Mouse (Mus musculus) kidney, embryonic 15.5 days (tissue): ENCODE results near the gene Gm45713. TPM values are rescaled to one million over a fixed set of nuclear protein-coding genes. Genes with fewer than 3 reads are reported as not detected.
A peak's percentile ranks its signal among the peaks of the same experiment; 100 is the strongest.

Experiments
- ATAC-seq: fragments of 200-750 bp; cut with Nextera tagmentation; replicated peaks from 2 replicates; pipeline ENCODE4 v1.8.0; 2017; ENCODE audit warnings: moderate TSS enrichment; ENCODE audit not compliant: low FRiP score
- H3K27ac ChIP-seq: fragments of 300-500 bp; sonication (generic); 2 replicates; pipeline ENCODE4 v1.5.1; 2015; ENCODE audit warnings: mild to moderate bottlenecking, inconsistent platforms
- H3K27me3 ChIP-seq: fragments of 300-500 bp; sonication (generic); 2 replicates; pipeline ENCODE4 v1.6.1; 2015; ENCODE audit warnings: inconsistent platforms
- H3K36me3 ChIP-seq: fragments of 300-500 bp; sonication (generic); 2 replicates; pipeline ENCODE4 v1.6.1; 2015; ENCODE audit warnings: inconsistent platforms
- H3K4me1 ChIP-seq: fragments of 300-500 bp; sonication (generic); 2 replicates; pipeline ENCODE4 v1.6.1; 2015; ENCODE audit warnings: inconsistent platforms
- H3K4me2 ChIP-seq: fragments of 300-500 bp; sonication (generic); 2 replicates; pipeline ENCODE4 v1.6.1; 2015; ENCODE audit warnings: moderate library complexity, mild to moderate bottlenecking, inconsistent platforms
- H3K4me3 ChIP-seq: fragments of 300-500 bp; sonication (generic); replicated peaks from 2 replicates; pipeline ENCODE4 v1.5.1; 2015; ENCODE audit warnings: mild to moderate bottlenecking, inconsistent platforms
- H3K9ac ChIP-seq: fragments of 300-500 bp; sonication (generic); 2 replicates; pipeline ENCODE4 v1.6.1; 2015; ENCODE audit warnings: mild to moderate bottlenecking, inconsistent platforms
- H3K9me3 ChIP-seq: fragments of 300-500 bp; sonication (generic); replicated peaks from 2 replicates; pipeline ENCODE4 v1.6.1; 2016; ENCODE audit warnings: inconsistent platforms
- WGBS: fragments of 180-500 bp; shearing (Covaris S2); methylation state at CpG from one replicate; pipeline ENCODE4 v1.1.7; 2015; ENCODE audit warnings: mixed read lengths; 5-methylcytosine and 5-hydroxymethylcytosine counted together
- polyA plus RNA-seq: library from polyadenylated mRNA; unstranded; fragments of >200 nt; fragmentation: Nextera tagmentation; extraction: Ambion mirVana; gene quantifications from 2 replicates; pipeline ENCODE4 v1.2.1, GENCODE M21; 2015

Gm45713 gene
- polyA plus RNA-seq, 1 experiment from 2014 or later: not detected

- no peak overlapping the region for H3K27ac ChIP-seq
- no peak overlapping the region for H3K4me2 ChIP-seq
- no peaks in the 10 kb centered on the region for H3K9me3 ChIP-seq
- peaks cover 39% of the 10 kb centered on the region for H3K36me3 ChIP-seq
- ATAC-seq: no peak
- peaks cover 10% of the 10 kb centered on the region for H3K4me1 ChIP-seq
- WGBS: 71% methylated on average over 8 of the region's 8 CpGs
- no peak overlapping the region for H3K4me3 ChIP-seq
- no peak overlapping the region for H3K9ac ChIP-seq
- H3K27me3 ChIP-seq: 0 out of 2 replicates have a peak, but pooled peaks cover 4% of the 10 kb centered on the region
Observed at GRCm38 (mm10) chr7:45139904-45140723, 4.1 kb upstream of the Gm45713 start.

- 82% methylated on average over 1 of the region's 1 CpGs for WGBS
Observed at GRCm38 (mm10) chr7:45138403-45138802, 2.4 kb upstream of the Gm45713 start.

GRCm38 (mm10) chr7:45137171-45138006 is 1.4 kb upstream of the Gm45713 start:
- Histone ChIP-seq H3K4me3 (no peak overlapping the region), H3K9me3 (no peaks in the 10 kb centered on the region), H3K4me2 (no peak overlapping the region), H3K36me3 (peaks cover 12% of the 10 kb centered on the region), H3K9ac (no peak overlapping the region), H3K27me3 (0 out of 2 replicates have a peak, but pooled peaks cover 4% of the 10 kb centered on the region), H3K4me1 (peaks cover 16% of the 10 kb centered on the region), H3K27ac (no peak overlapping the region)
- ATAC-seq: no peak
- WGBS: 80% methylated on average over 12 of the region's 12 CpGs

More at GRCm38 (mm10) chr7:45138403-45138802, 2.4 kb upstream of the Gm45713 start:
- Histone ChIP-seq H3K4me1 (peaks cover 16% of the 10 kb centered on the region), H3K27ac (no peak overlapping the region), H3K4me2 (no peak overlapping the region), H3K27me3 (0 out of 2 replicates have a peak, but pooled peaks cover 4% of the 10 kb centered on the region), H3K36me3 (peaks cover 22% of the 10 kb centered on the region), H3K9me3 (no peaks in the 10 kb centered on the region), H3K4me3 (no peak overlapping the region), H3K9ac (no peak overlapping the region)
- no peak for ATAC-seq

DNA sequence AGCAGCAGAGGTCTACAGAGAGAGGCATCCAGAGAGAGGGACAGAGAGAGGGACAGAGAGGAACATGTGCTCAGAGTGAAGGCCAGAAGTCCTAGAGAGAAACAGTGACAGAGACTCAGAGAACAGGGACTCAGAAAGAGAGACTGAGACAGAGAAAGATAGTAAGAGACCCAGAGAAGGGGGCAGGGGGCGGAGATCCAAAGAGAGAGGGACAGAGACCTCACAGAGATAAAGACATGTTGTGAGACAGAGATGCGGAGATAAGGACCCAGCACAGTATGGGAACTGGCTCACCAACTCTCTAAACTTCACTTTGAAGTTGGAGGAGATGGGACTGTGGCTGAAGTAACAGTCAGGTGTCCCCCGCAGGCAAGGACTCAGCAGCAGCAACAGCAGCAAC is 661 bp downstream of the Gm45713 start:
- no peaks in the 10 kb centered on the region for H3K36me3 ChIP-seq
- H3K27ac ChIP-seq: no peak overlapping the region
- WGBS: 76% methylated on average over 3 of the region's 3 CpGs
- 0 out of 2 replicates have a peak, but pooled peaks cover 4% of the 10 kb centered on the region for H3K27me3 ChIP-seq
- peaks cover 16% of the 10 kb centered on the region for H3K4me1 ChIP-seq
- peak overlapping the region; percentile 88 for H3K4me2 ChIP-seq
- peak overlapping the region; percentile 64; the same call in 1 of the 2 replicates for H3K4me3 ChIP-seq
- H3K9me3 ChIP-seq: no peaks in the 10 kb centered on the region
- H3K9ac ChIP-seq: no peak overlapping the region
- ATAC-seq: no peak

- Histone ChIP-seq H3K4me1 (peaks cover 19% of the 10 kb centered on the region), H3K27ac (no peak overlapping the region), H3K4me2 (peak overlapping the region; percentile 21), H3K4me3 (no peak overlapping the region; the same call in 1 of the 2 replicates), H3K9me3 (no peaks in the 10 kb centered on the region), H3K36me3 (no peaks in the 10 kb centered on the region), H3K9ac (no peak overlapping the region), H3K27me3 (0 out of 2 replicates have a peak, but pooled peaks cover 4% of the 10 kb centered on the region)
- ATAC-seq: peak; percentile 33; the same call in 1 of the 2 replicates
- 9% methylated on average over 12 of the region's 12 CpGs for WGBS
Observed at GRCm38 (mm10) chr7:45134544-45135026, 1.4 kb downstream of the Gm45713 start.

DNA sequence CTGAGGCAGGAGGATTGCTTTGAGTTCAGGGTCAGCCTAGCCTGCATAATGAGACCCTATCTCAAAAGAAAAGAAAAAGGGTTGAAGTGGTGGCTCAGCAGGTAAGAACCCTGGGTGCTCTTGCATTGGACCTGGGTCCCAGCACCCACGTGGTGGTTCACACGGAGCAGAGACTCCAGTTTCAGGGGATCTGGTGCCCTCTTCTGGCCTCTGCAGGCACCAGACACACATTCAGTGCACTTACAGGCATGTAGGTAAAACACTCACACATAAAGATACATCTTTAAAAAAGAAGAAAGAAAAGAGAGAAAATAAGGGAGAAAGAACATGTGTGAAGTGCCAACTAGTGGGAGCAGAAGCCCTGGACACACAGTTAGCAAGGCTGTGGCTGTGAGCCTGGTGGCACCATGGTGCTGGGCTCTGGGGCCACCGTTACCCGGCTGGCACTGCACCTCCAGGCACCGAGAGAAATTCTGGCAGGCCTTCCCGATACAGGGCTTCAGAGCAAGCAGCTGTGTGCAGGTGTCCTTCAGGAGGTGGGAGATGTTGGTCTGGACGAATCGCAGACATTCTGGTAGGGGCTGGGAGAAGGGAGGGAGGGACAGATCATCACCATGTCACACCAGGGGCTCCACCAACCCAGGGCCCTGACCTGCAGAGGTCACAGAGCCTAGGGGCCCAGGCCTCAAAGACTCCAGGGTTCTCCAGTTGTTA is 2.4 kb downstream of the Gm45713 start:
- 0 out of 2 replicates have a peak, but pooled peaks cover 4% of the 10 kb centered on the region for H3K27me3 ChIP-seq
- H3K9ac ChIP-seq: no peak overlapping the region
- H3K27ac ChIP-seq: no peak overlapping the region
- peaks cover 25% of the 10 kb centered on the region for H3K4me1 ChIP-seq
- H3K9me3 ChIP-seq: no peaks in the 10 kb centered on the region
- H3K36me3 ChIP-seq: no peaks in the 10 kb centered on the region
- H3K4me3 ChIP-seq: no peak overlapping the region
- H3K4me2 ChIP-seq: no peak overlapping the region
- 81% methylated on average over 8 of the region's 8 CpGs for WGBS
- no peak for ATAC-seq

DNA sequence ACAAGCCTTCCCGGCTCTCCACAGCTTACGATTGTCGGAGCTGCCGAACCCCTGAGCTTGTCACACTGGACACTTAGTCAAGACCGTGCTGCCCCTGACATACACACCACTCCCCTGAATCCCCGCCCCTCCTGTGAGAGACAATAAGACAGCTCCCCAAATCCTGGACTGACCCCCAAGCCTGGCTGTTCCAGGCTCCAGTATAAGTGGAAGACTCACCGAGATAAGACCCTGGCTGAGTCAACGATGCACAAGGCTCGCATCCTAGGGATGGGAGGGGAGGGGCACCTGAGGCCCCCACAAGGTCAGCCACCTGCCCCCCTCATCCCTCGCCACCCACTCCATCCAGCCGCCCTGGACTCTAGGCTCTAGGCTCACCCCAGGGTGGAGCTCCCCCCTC is 4.2 kb downstream of the Gm45713 start:
- Histone ChIP-seq H3K4me2 (no peak overlapping the region), H3K36me3 (peaks cover 7% of the 10 kb centered on the region), H3K9ac (no peak overlapping the region), H3K9me3 (no peaks in the 10 kb centered on the region), H3K27ac (no peak overlapping the region), H3K4me3 (no peak overlapping the region), H3K4me1 (peaks cover 31% of the 10 kb centered on the region), H3K27me3 (no peaks in the 10 kb centered on the region)
- ATAC-seq: no peak
- 80% methylated on average over 11 of the region's 11 CpGs for WGBS

- Histone ChIP-seq H3K4me3 (peak overlapping the region; percentile 90), H3K4me1 (peaks cover 40% of the 10 kb centered on the region), H3K9ac (no peak overlapping the region), H3K9me3 (no peaks in the 10 kb centered on the region), H3K27ac (peak overlapping the region; percentile 94), H3K36me3 (peaks cover 26% of the 10 kb centered on the region), H3K4me2 (peak overlapping the region; percentile 63), H3K27me3 (no peaks in the 10 kb centered on the region)
- ATAC-seq: no peak
- WGBS: 55% methylated on average over 15 of the region's 15 CpGs
Observed at GRCm38 (mm10) chr7:45129776-45130512, 6.1 kb downstream of the Gm45713 start.

GRCm38 (mm10) chr7:45129318-45129717 is 6.7 kb downstream of the Gm45713 start:
- peak overlapping the region; percentile 94 for H3K27ac ChIP-seq
- no peaks in the 10 kb centered on the region for H3K27me3 ChIP-seq
- under 1% methylated on average over 17 of the region's 17 CpGs for WGBS
- H3K9me3 ChIP-seq: no peaks in the 10 kb centered on the region
- ATAC-seq: no peak
- H3K9ac ChIP-seq: peak overlapping the region; percentile 59
- H3K4me1 ChIP-seq: peaks cover 41% of the 10 kb centered on the region
- H3K36me3 ChIP-seq: peaks cover 29% of the 10 kb centered on the region
- peak overlapping the region; percentile 90 for H3K4me3 ChIP-seq
- H3K4me2 ChIP-seq: peak overlapping the region; percentile 63

- Histone ChIP-seq H3K9me3 (no peaks in the 10 kb centered on the region), H3K36me3 (peaks cover 29% of the 10 kb centered on the region), H3K27me3 (no peaks in the 10 kb centered on the region), H3K4me3 (peak within 1 kb of the TSS; percentile 90), H3K9ac (peak within 1 kb of the TSS; percentile 99), H3K4me1 (peaks cover 39% of the 10 kb centered on the region), H3K4me2 (peak within 1 kb of the TSS; percentile 69), H3K27ac (peak within 1 kb of the TSS; percentile 94)
- WGBS: under 1% methylated on average over 48 of the region's 48 CpGs
- ATAC-seq: peak; percentile 94
Observed at GRCm38 (mm10) chr7:45128624-45129246, 7.3 kb downstream of the Gm45713 start, which contains the start of gene Rpl13a. Gene Rpl13a, minus strand, starts transcription at chr7:45128761.
